Mouse (Mus musculus): ENCODE measurements around the gene Ppp1r14b. TPM values are rescaled to one million over a fixed set of nuclear protein-coding genes. Genes with fewer than 3 reads are reported as not detected.

Ppp1r14b gene
- polyA plus RNA-seq, 1 experiment = 359 TPM

- no peak for DNase-seq (ENCODE audit: low read depth)
- TF ChIP-seq POLR2A (IDR thresholded peaks at IDR 0.05; ENCODE audit: borderline replicate concordance, extremely low read depth, insufficient read depth, insufficient read length, poor library complexity, severe bottlenecking) (no peak), CTCF (IDR thresholded peaks at IDR 0.05; ENCODE audit: borderline replicate concordance, extremely low read depth, insufficient read depth, insufficient read length) (no peak; the same call in 1 of the 2 replicates)
These were observed 38.5 kb upstream of the Ppp1r14b start for GRCm38 (mm10) chr19:6936299-6936698.

- TF ChIP-seq POLR2A (IDR thresholded peaks at IDR 0.05; ENCODE audit: borderline replicate concordance, extremely low read depth, insufficient read depth, insufficient read length, poor library complexity, severe bottlenecking) (no peak), CTCF (IDR thresholded peaks at IDR 0.05; ENCODE audit: borderline replicate concordance, extremely low read depth, insufficient read depth, insufficient read length) (no peak)
- no peak for DNase-seq (ENCODE audit: low read depth)
These were observed 37.0 kb upstream of the Ppp1r14b start for GRCm38 (mm10) chr19:6937541-6938465.

GRCm38 (mm10) chr19:6939106-6940002 is 35.4 kb upstream of the Ppp1r14b start:
- TF ChIP-seq CTCF (IDR thresholded peaks at IDR 0.05; ENCODE audit: borderline replicate concordance, extremely low read depth, insufficient read depth, insufficient read length) = no peak
- TF ChIP-seq POLR2A (IDR thresholded peaks at IDR 0.05; ENCODE audit: borderline replicate concordance, extremely low read depth, insufficient read depth, insufficient read length, poor library complexity, severe bottlenecking) = no peak
- DNase-seq (ENCODE audit: low read depth) = no peak

GRCm38 (mm10) chr19:6940396-6941351 is 34.1 kb upstream of the Ppp1r14b start:
- DNase-seq (ENCODE audit: low read depth) = no peak
- TF ChIP-seq POLR2A (IDR thresholded peaks at IDR 0.05; ENCODE audit: borderline replicate concordance, extremely low read depth, insufficient read depth, insufficient read length, poor library complexity, severe bottlenecking) (no peak), CTCF (IDR thresholded peaks at IDR 0.05; ENCODE audit: borderline replicate concordance, extremely low read depth, insufficient read depth, insufficient read length) (no peak)

GRCm38 (mm10) chr19:6941372-6942248 is 33.2 kb upstream of the Ppp1r14b start, which contains the start of gene Bad:
Gene Bad, plus strand, starts transcription at chr19:6941861.
- TF ChIP-seq POLR2A (IDR thresholded peaks at IDR 0.05; ENCODE audit: borderline replicate concordance, extremely low read depth, insufficient read depth, insufficient read length, poor library complexity, severe bottlenecking) (peak; percentile 89; the same call in 1 of the 2 replicates), CTCF (IDR thresholded peaks at IDR 0.05; ENCODE audit: borderline replicate concordance, extremely low read depth, insufficient read depth, insufficient read length) (no peak)
- peak; percentile 97 for DNase-seq (ENCODE audit: low read depth)

GRCm38 (mm10) chr19:6942249-6942691 is 32.5 kb upstream of the Ppp1r14b start, which contains the start of gene Gpr137:
Gene Gpr137, minus strand, starts transcription at chr19:6942480.
- DNase-seq (ENCODE audit: low read depth) = peak; percentile 96
- TF ChIP-seq CTCF (IDR thresholded peaks at IDR 0.05; ENCODE audit: borderline replicate concordance, extremely low read depth, insufficient read depth, insufficient read length) (no peak), POLR2A (IDR thresholded peaks at IDR 0.05; ENCODE audit: borderline replicate concordance, extremely low read depth, insufficient read depth, insufficient read length, poor library complexity, severe bottlenecking) (peak; percentile 28; the same call in 1 of the 2 replicates)

- no peak for DNase-seq (ENCODE audit: low read depth)
- no peak for TF ChIP-seq POLR2A (IDR thresholded peaks at IDR 0.05; ENCODE audit: borderline replicate concordance, extremely low read depth, insufficient read depth, insufficient read length, poor library complexity, severe bottlenecking)
- no peak for TF ChIP-seq CTCF (IDR thresholded peaks at IDR 0.05; ENCODE audit: borderline replicate concordance, extremely low read depth, insufficient read depth, insufficient read length)
These were observed 32.0 kb upstream of the Ppp1r14b start for GRCm38 (mm10) chr19:6942764-6943163.

- TF ChIP-seq CTCF (IDR thresholded peaks at IDR 0.05; ENCODE audit: borderline replicate concordance, extremely low read depth, insufficient read depth, insufficient read length) (no peak), POLR2A (IDR thresholded peaks at IDR 0.05; ENCODE audit: borderline replicate concordance, extremely low read depth, insufficient read depth, insufficient read length, poor library complexity, severe bottlenecking) (no peak)
- DNase-seq (ENCODE audit: low read depth) = no peak
These were observed 31.1 kb upstream of the Ppp1r14b start for GRCm38 (mm10) chr19:6943709-6944108.

- no peak for DNase-seq (ENCODE audit: low read depth)
- TF ChIP-seq CTCF (IDR thresholded peaks at IDR 0.05; ENCODE audit: borderline replicate concordance, extremely low read depth, insufficient read depth, insufficient read length) (no peak), POLR2A (IDR thresholded peaks at IDR 0.05; ENCODE audit: borderline replicate concordance, extremely low read depth, insufficient read depth, insufficient read length, poor library complexity, severe bottlenecking) (no peak)
These were observed 27.0 kb upstream of the Ppp1r14b start for GRCm38 (mm10) chr19:6947742-6948141.
